Mouse (Mus musculus) liver, postnatal 0 days (tissue): ENCODE data around the gene Esrrg. TPM values are rescaled to one million over a fixed set of nuclear protein-coding genes. Genes with fewer than 3 reads are reported as not detected.

ENCODE experiments used
- ATAC-seq: fragments of 200-750 bp; cut with Nextera tagmentation; 2 replicates; pipeline ENCODE4 v1.8.0; 2017; ENCODE audit warnings: mild to moderate bottlenecking, moderate library complexity
- DNase-seq: peaks from one replicate; pipeline ENCODE4 v3.0.0-alpha.2; 2016
- H3K27ac ChIP-seq: fragments of 300-500 bp; sonication (generic); 2 replicates; pipeline ENCODE4 v1.5.1; 2014; ENCODE audit warnings: antibody characterized with exemption, moderate library complexity, mild to moderate bottlenecking, low read depth
- H3K27me3 ChIP-seq: fragments of 300-500 bp; sonication (generic); 2 replicates; pipeline ENCODE4 v1.6.1; 2014; ENCODE audit warnings: low read length, control low read depth, mixed read lengths; ENCODE audit not compliant: insufficient read depth
- H3K36me3 ChIP-seq: fragments of 300-500 bp; sonication (generic); replicated peaks from 2 replicates; pipeline ENCODE4 v1.6.1; 2014; ENCODE audit warnings: mild to moderate bottlenecking, control low read depth, low read length, moderate library complexity, mixed read lengths; ENCODE audit not compliant: insufficient read depth
- H3K4me1 ChIP-seq: fragments of 300-500 bp; sonication (generic); 2 replicates; pipeline ENCODE4 v1.6.1; 2014; ENCODE audit warnings: antibody characterized with exemption, mild to moderate bottlenecking, control low read depth; ENCODE audit not compliant: insufficient read depth
- H3K4me2 ChIP-seq: fragments of 300-500 bp; sonication (generic); 2 replicates; pipeline ENCODE4 v1.6.1; 2014; ENCODE audit warnings: low read depth, mild to moderate bottlenecking, low read length, moderate library complexity, mixed read lengths
- H3K4me3 ChIP-seq: fragments of 300-500 bp; sonication (generic); 2 replicates; pipeline ENCODE4 v1.5.1; 2014; ENCODE audit warnings: low read depth, low read length
- H3K9ac ChIP-seq: fragments of 300-500 bp; sonication (generic); replicated peaks from 2 replicates; pipeline ENCODE4 v1.6.1; 2014; ENCODE audit warnings: mild to moderate bottlenecking, moderate library complexity
- H3K9me3 ChIP-seq: fragments of 300-500 bp; sonication (generic); 2 replicates; pipeline ENCODE4 v1.6.1; 2016; ENCODE audit warnings: mild to moderate bottlenecking, control low read depth, low read length, mixed read lengths
- CTCF ChIP-seq: sonication (generic); IDR thresholded peaks from 2 replicates; pipeline ENCODE4 v1.5.1; 2016; ENCODE audit warnings: antibody characterized with exemption, low read depth
- EP300 ChIP-seq: IDR thresholded peaks from 2 replicates; pipeline ENCODE4 v1.6.1; 2016; ENCODE audit warnings: antibody characterized with exemption, low read depth, mild to moderate bottlenecking
- WGBS: fragments of 180-500 bp; shearing (Covaris S2); extraction: QIAGEN DNeasy Blood & Tissue Kit; methylation state at CpG from one replicate; pipeline ENCODE4 v1.1.7; 2014; ENCODE audit not compliant: insufficient replicate concordance; 5-methylcytosine and 5-hydroxymethylcytosine counted together
- polyA plus RNA-seq: library from polyadenylated mRNA; unstranded; fragments of >200 nt; fragmentation: Nextera tagmentation; extraction: Ambion mirVana; gene quantifications from 2 replicates; pipeline ENCODE4 v1.2.1, GENCODE M21; 2015

The Esrrg gene
- polyA plus RNA-seq, 1 experiment from 2014 or later: 0.11 TPM

- H3K27me3 ChIP-seq: no peaks in the 10 kb centered on the region
- ATAC-seq: no peak
- no peaks in the 10 kb centered on the region for H3K4me1 ChIP-seq
- no peak overlapping the region for H3K4me2 ChIP-seq
- WGBS: 70% methylated on average over 7 of the region's 7 CpGs
- H3K9ac ChIP-seq: no peak overlapping the region
- no peaks in the 10 kb centered on the region for H3K9me3 ChIP-seq
- no peak overlapping the region for H3K4me3 ChIP-seq
- DNase-seq: no peak
- H3K36me3 ChIP-seq: no peaks in the 10 kb centered on the region
- no peak overlapping the region for H3K27ac ChIP-seq
- TF ChIP-seq EP300 (no peak), CTCF (no peak)
Measured at GRCm38 (mm10) chr1:188101832-188102231, 493.2 kb downstream of the Esrrg start.

- Histone ChIP-seq H3K4me1 (peaks cover 3% of the 10 kb centered on the region; the same call in 1 of the 2 replicates), H3K9me3 (no peaks in the 10 kb centered on the region), H3K4me2 (no peak overlapping the region), H3K9ac (no peak overlapping the region), H3K27me3 (no peaks in the 10 kb centered on the region), H3K4me3 (no peak overlapping the region), H3K27ac (no peak overlapping the region), H3K36me3 (no peaks in the 10 kb centered on the region)
- DNase-seq: no peak
- no peak for ATAC-seq
- no peak for TF ChIP-seq CTCF
- no peak for TF ChIP-seq EP300
- 43% methylated on average over 3 of the region's 3 CpGs for WGBS
Measured at GRCm38 (mm10) chr1:188103179-188103578, 494.6 kb downstream of the Esrrg start.

GRCm38 (mm10) chr1:188105516-188105915 lies 496.9 kb downstream of the Esrrg start:
- Histone ChIP-seq H3K4me1 (peaks cover 4% of the 10 kb centered on the region; the same call in 1 of the 2 replicates), H3K9me3 (no peaks in the 10 kb centered on the region), H3K4me3 (no peak overlapping the region), H3K36me3 (no peaks in the 10 kb centered on the region), H3K27ac (no peak overlapping the region), H3K27me3 (no peaks in the 10 kb centered on the region), H3K9ac (no peak overlapping the region), H3K4me2 (no peak overlapping the region)
- WGBS: 65% methylated on average over 4 of the region's 4 CpGs
- ATAC-seq: no peak
- no peak for TF ChIP-seq CTCF
- TF ChIP-seq EP300: no peak
- DNase-seq: no peak

- no peaks in the 10 kb centered on the region for H3K9me3 ChIP-seq
- TF ChIP-seq CTCF: no peak
- TF ChIP-seq EP300: no peak
- no peak overlapping the region for H3K4me3 ChIP-seq
- no peaks in the 10 kb centered on the region for H3K27me3 ChIP-seq
- 21% methylated on average over 6 of the region's 6 CpGs for WGBS
- peaks cover 4% of the 10 kb centered on the region; the same call in 1 of the 2 replicates for H3K4me1 ChIP-seq
- ATAC-seq: no peak
- H3K4me2 ChIP-seq: no peak overlapping the region
- H3K27ac ChIP-seq: no peak overlapping the region
- no peak for DNase-seq
- H3K36me3 ChIP-seq: no peaks in the 10 kb centered on the region
- H3K9ac ChIP-seq: no peak overlapping the region
Measured at GRCm38 (mm10) chr1:188107946-188108345, 499.4 kb downstream of the Esrrg start.

GRCm38 (mm10) chr1:188111552-188111951 lies 503.0 kb downstream of the Esrrg start:
- ATAC-seq (no peak), DNase-seq (no peak)
- 64% methylated on average over 3 of the region's 3 CpGs for WGBS
- Histone ChIP-seq H3K27ac (no peak overlapping the region), H3K4me2 (no peak overlapping the region), H3K9ac (no peak overlapping the region), H3K9me3 (no peaks in the 10 kb centered on the region), H3K4me1 (peaks cover 4% of the 10 kb centered on the region; the same call in 1 of the 2 replicates), H3K27me3 (no peaks in the 10 kb centered on the region), H3K36me3 (no peaks in the 10 kb centered on the region), H3K4me3 (no peak overlapping the region)
- TF ChIP-seq EP300 (no peak), CTCF (no peak)

GRCm38 (mm10) chr1:188113240-188113639 lies 504.6 kb downstream of the Esrrg start:
- 42% methylated on average over 3 of the region's 3 CpGs for WGBS
- Histone ChIP-seq H3K9ac (no peak overlapping the region), H3K27ac (no peak overlapping the region), H3K27me3 (no peaks in the 10 kb centered on the region), H3K4me2 (no peak overlapping the region), H3K36me3 (no peaks in the 10 kb centered on the region), H3K4me1 (no peaks in the 10 kb centered on the region; the same call in 1 of the 2 replicates), H3K9me3 (no peaks in the 10 kb centered on the region), H3K4me3 (no peak overlapping the region)
- ATAC-seq: no peak
- no peak for DNase-seq
- TF ChIP-seq CTCF: no peak
- no peak for TF ChIP-seq EP300

GRCm38 (mm10) chr1:188118125-188118524 lies 509.5 kb downstream of the Esrrg start:
- no peak overlapping the region for H3K27ac ChIP-seq
- no peaks in the 10 kb centered on the region for H3K9me3 ChIP-seq
- peak; percentile 68 for DNase-seq
- no peaks in the 10 kb centered on the region for H3K36me3 ChIP-seq
- ATAC-seq: no peak
- TF ChIP-seq EP300 (no peak), CTCF (no peak)
- 50% methylated on average over 3 of the region's 3 CpGs for WGBS
- H3K9ac ChIP-seq: no peak overlapping the region
- H3K4me1 ChIP-seq: no peaks in the 10 kb centered on the region
- H3K4me3 ChIP-seq: no peak overlapping the region
- no peaks in the 10 kb centered on the region for H3K27me3 ChIP-seq
- H3K4me2 ChIP-seq: no peak overlapping the region
